Comparison of ENCODE assay signal across 13 mouse cellular contexts in genomic region chr5:128703688-128704087, GRCm38 (mm10). TPM values are rescaled to one million over a fixed set of nuclear protein-coding genes. Genes with fewer than 3 reads are reported as not detected.
DNase-seq lines count a peak whose midpoint lies in the region; ATAC-seq and TF ChIP-seq lines count a peak whose summit lies in the region.
"Had no signal": no experiment of that assay in that cellular context is flagged by ENCODE, and none has a peak within 500 bp of the region (broad histone marks: within the 10 kb centered on the region; RNA-seq: fewer than 3 reads in every experiment).

No protein-coding gene starts in this region.

- no peak overlapping the region for H3K4me3 ChIP-seq in lung, embryonic 14.5 days (ENCODE audit: low read depth, low read length)
- no peak overlapping the region for H3K4me3 ChIP-seq in lung, postnatal 0 days (ENCODE audit: low read depth, low read length)
- no peak overlapping the region for H3K4me3 ChIP-seq in forebrain, postnatal 0 days (ENCODE audit: low read depth, low read length)
- H3K4me3 ChIP-seq in limb, embryonic 14.5 days (replicated peaks; ENCODE audit: low read length) = no peak overlapping the region
- no peak overlapping the region for H3K4me3 ChIP-seq in stomach, embryonic 16.5 days (replicated peaks; ENCODE audit: low read length)
- H3K4me3 ChIP-seq: gastrocnemius, adult 2 months had no signal

- H3K27ac ChIP-seq in lung, embryonic 14.5 days (ENCODE audit: low read depth) = no peak overlapping the region
- no peak overlapping the region for H3K27ac ChIP-seq in lung, postnatal 0 days (ENCODE audit: low read length)
- H3K27ac ChIP-seq in forebrain, postnatal 0 days (ENCODE audit: low read depth, low read length) = no peak overlapping the region
- H3K27ac ChIP-seq in limb, embryonic 14.5 days (replicated peaks; ENCODE audit: low read depth, low read length) = no peak overlapping the region
- no peak overlapping the region for H3K27ac ChIP-seq in stomach, embryonic 16.5 days (ENCODE audit: low read length)
- H3K27ac ChIP-seq: gastrocnemius, adult 2 months had no signal

- ATAC-seq in lung, embryonic 14.5 days (ENCODE audit: insufficient read depth) = 0 out of 2 replicates have a peak, but pooled peaks have one; percentile 46
- ATAC-seq in lung, postnatal 0 days = no peak
- ATAC-seq in forebrain, postnatal 0 days = 0 out of 2 replicates have a peak, but pooled peaks have one; percentile 29
- ATAC-seq in limb, embryonic 14.5 days (ENCODE audit: low FRiP score, low read depth) = no peak
- ATAC-seq in stomach, embryonic 16.5 days (ENCODE audit: insufficient read depth, low FRiP score) = no peak

- no peak for TF ChIP-seq EP300 in lung, postnatal 0 days (IDR thresholded peaks at IDR 0.05)

- H3K4me2 ChIP-seq in lung, embryonic 14.5 days = peak overlapping the region; percentile 47; the same call in 1 of the 2 replicates
- H3K4me2 ChIP-seq in lung, postnatal 0 days (replicated peaks; ENCODE audit: low read depth, low read length) = no peak overlapping the region; the same call in 1 of the 2 replicates
- H3K4me2 ChIP-seq in forebrain, postnatal 0 days (ENCODE audit: low read depth) = peak overlapping the region; percentile 21; the same call in 1 of the 2 replicates
- H3K4me2 ChIP-seq in limb, embryonic 14.5 days (replicated peaks; ENCODE audit: low read depth, low read length, severe bottlenecking) = peak overlapping the region; percentile 35; the same call in 1 of the 2 replicates
- peak overlapping the region; percentile 42 for H3K4me2 ChIP-seq in stomach, embryonic 16.5 days (ENCODE audit: low read depth, low read length)

- peaks cover 3% of the 10 kb centered on the region; the same call in 1 of the 2 replicates for H3K9me3 ChIP-seq in lung, embryonic 14.5 days (ENCODE audit: low read depth, low read length)
- H3K9me3 ChIP-seq in lung, postnatal 0 days (ENCODE audit: low read length) = no peaks in the 10 kb centered on the region
- H3K9me3 ChIP-seq in forebrain, postnatal 0 days (ENCODE audit: low read length) = no peaks in the 10 kb centered on the region
- H3K9me3 ChIP-seq in limb, embryonic 14.5 days (ENCODE audit: control insufficient read depth, low read length) = no peaks in the 10 kb centered on the region
- 0 out of 2 replicates have a peak, but pooled peaks cover 5% of the 10 kb centered on the region for H3K9me3 ChIP-seq in stomach, embryonic 16.5 days (replicated peaks; ENCODE audit: control insufficient read depth, low read length)

- H3K9ac ChIP-seq in lung, embryonic 14.5 days = no peak overlapping the region
- H3K9ac ChIP-seq in lung, postnatal 0 days (replicated peaks; ENCODE audit: low read depth) = no peak overlapping the region
- H3K9ac ChIP-seq in forebrain, postnatal 0 days = 0 out of 2 replicates have a peak overlapping the region, but pooled peaks have one; percentile 10
- no peak overlapping the region for H3K9ac ChIP-seq in limb, embryonic 14.5 days (ENCODE audit: low read depth, low read length, severe bottlenecking)
- no peak overlapping the region; the same call in 1 of the 2 replicates for H3K9ac ChIP-seq in stomach, embryonic 16.5 days (ENCODE audit: low read length)

- no peaks in the 10 kb centered on the region for H3K27me3 ChIP-seq in lung, embryonic 14.5 days (ENCODE audit: insufficient read depth, low read length)
- no peaks in the 10 kb centered on the region for H3K27me3 ChIP-seq in lung, postnatal 0 days (replicated peaks; ENCODE audit: insufficient read depth, low read length)
- H3K27me3 ChIP-seq in forebrain, postnatal 0 days (ENCODE audit: insufficient read depth, low read length) = no peaks in the 10 kb centered on the region
- H3K27me3 ChIP-seq in limb, embryonic 14.5 days (ENCODE audit: control insufficient read depth, insufficient read depth, low read length) = no peaks in the 10 kb centered on the region
- no peaks in the 10 kb centered on the region for H3K27me3 ChIP-seq in stomach, embryonic 16.5 days (ENCODE audit: control insufficient read depth, insufficient read depth, low read length)

- no peak for TF ChIP-seq CTCF in lung, embryonic 14.5 days (IDR thresholded peaks at IDR 0.05; ENCODE audit: low read depth)
- no peak for TF ChIP-seq CTCF in lung, postnatal 0 days (IDR thresholded peaks at IDR 0.05)
- no peak for TF ChIP-seq CTCF in forebrain, postnatal 0 days (IDR thresholded peaks at IDR 0.05; ENCODE audit: low read depth)

- 22% methylated on average over 10 of the region's 10 CpGs for WGBS in lung, embryonic 14.5 days
- 33% methylated on average over 10 of the region's 10 CpGs for WGBS in lung, postnatal 0 days
- 12% methylated on average over 10 of the region's 10 CpGs for WGBS in forebrain, postnatal 0 days
- WGBS in limb, embryonic 14.5 days = 20% methylated on average over 10 of the region's 10 CpGs
- 24% methylated on average over 10 of the region's 10 CpGs for WGBS in stomach, embryonic 16.5 days

- H3K4me1 ChIP-seq in lung, embryonic 14.5 days (ENCODE audit: insufficient read depth) = no peaks in the 10 kb centered on the region
- H3K4me1 ChIP-seq in lung, postnatal 0 days (ENCODE audit: insufficient read depth, low read depth, low read length) = 0 out of 2 replicates have a peak, but pooled peaks cover 2% of the 10 kb centered on the region
- no peaks in the 10 kb centered on the region for H3K4me1 ChIP-seq in forebrain, postnatal 0 days (ENCODE audit: insufficient read depth)
- H3K4me1 ChIP-seq in limb, embryonic 14.5 days (ENCODE audit: control insufficient read depth, insufficient read depth, low read length) = 0 out of 2 replicates have a peak, but pooled peaks cover 3% of the 10 kb centered on the region
- H3K4me1 ChIP-seq in stomach, embryonic 16.5 days (ENCODE audit: control insufficient read depth, insufficient read depth, low read length) = 0 out of 2 replicates have a peak, but pooled peaks cover 2% of the 10 kb centered on the region

- H3K36me3 ChIP-seq in lung, embryonic 14.5 days (ENCODE audit: insufficient read depth) = no peaks in the 10 kb centered on the region
- no peaks in the 10 kb centered on the region for H3K36me3 ChIP-seq in lung, postnatal 0 days (ENCODE audit: insufficient read depth, low read length)
- H3K36me3 ChIP-seq in forebrain, postnatal 0 days (ENCODE audit: insufficient read depth) = no peaks in the 10 kb centered on the region
- no peaks in the 10 kb centered on the region for H3K36me3 ChIP-seq in limb, embryonic 14.5 days (ENCODE audit: control insufficient read depth, insufficient read depth, low read length)
- no peaks in the 10 kb centered on the region for H3K36me3 ChIP-seq in stomach, embryonic 16.5 days (ENCODE audit: control insufficient read depth, insufficient read depth, low read length)
- H3K36me3 ChIP-seq: G1E had no signal

- peak; percentile 38 for DNase-seq in lung, embryonic 14.5 days
- DNase-seq in lung, postnatal 0 days (ENCODE audit: low spot score) = no peak
- DNase-seq in forebrain, postnatal 0 days = no peak
- DNase-seq in limb, embryonic 14.5 days (ENCODE audit: low spot score) = no peak
- DNase-seq in thymus, adult 18-20 months = no peak
- no peak for DNase-seq in frontal cortex, postnatal 25 days (ENCODE audit: low spot score in 2 of 2)
- DNase-seq: gastrocnemius, adult 2 months; kidney, adult 2 months; lung, adult 18-20 months had no signal

- no peak for TF ChIP-seq POLR2A in limb, embryonic 14.5 days (IDR thresholded peaks at IDR 0.05; ENCODE audit: borderline replicate concordance, extremely low read depth, insufficient read depth, insufficient read length)

RNA-seq across cellular contexts. Expression of gene Piwil1, which starts 1.4 kb away (rescaled TPM):
- not detected in 2 replicates for polyA plus RNA-seq in lung, embryonic 14.5 days (2014; fragmentation: Nextera tagmentation; extraction: Ambion mirVana)
- polyA plus RNA-seq in lung, postnatal 0 days (2015; fragmentation: Nextera tagmentation; extraction: Ambion mirVana) = not detected in 2 replicates
- total RNA-seq in forebrain, postnatal 0 days (2014; rRNA removed) = 0.05 and 0.08 TPM in 2 replicates
- 0.30 and 0.40 TPM in 2 replicates for polyA plus RNA-seq in forebrain, postnatal 0 days (2015; fragmentation: Nextera tagmentation; extraction: Ambion mirVana)
- polyA plus RNA-seq in limb, embryonic 14.5 days (2012; rRNA removed) = 0.01 and 0.03 TPM in 2 replicates
- polyA plus RNA-seq in limb, embryonic 14.5 days (2014; fragmentation: Nextera tagmentation; extraction: Ambion mirVana) = not detected in 2 replicates
- not detected in 2 replicates for polyA plus RNA-seq in stomach, embryonic 16.5 days (2015; fragmentation: Nextera tagmentation; extraction: Ambion mirVana)
- total RNA-seq: common myeloid progenitor, adult 5-6 weeks; gastrocnemius, adult 2 months had no signal
- polyA plus RNA-seq: G1E; urinary bladder, adult 2 months had no signal

Comparison
In these comparisons a context has a peak if more than half of its experiments do, and no peak if none do; other contexts are left out.
1. ATAC-seq: peak in lung, embryonic 14.5 days (single experiment) and forebrain, postnatal 0 days (single experiment); none in lung, postnatal 0 days (single experiment), limb, embryonic 14.5 days (single experiment) and stomach, embryonic 16.5 days (single experiment).